Mouse (Mus musculus): ENCODE measurements around the gene Tdrd6. TPM values are rescaled to one million over a fixed set of nuclear protein-coding genes. Genes with fewer than 3 reads are reported as not detected.

The Tdrd6 gene
- total RNA-seq, 1 experiment: 0.27 TPM

DNA sequence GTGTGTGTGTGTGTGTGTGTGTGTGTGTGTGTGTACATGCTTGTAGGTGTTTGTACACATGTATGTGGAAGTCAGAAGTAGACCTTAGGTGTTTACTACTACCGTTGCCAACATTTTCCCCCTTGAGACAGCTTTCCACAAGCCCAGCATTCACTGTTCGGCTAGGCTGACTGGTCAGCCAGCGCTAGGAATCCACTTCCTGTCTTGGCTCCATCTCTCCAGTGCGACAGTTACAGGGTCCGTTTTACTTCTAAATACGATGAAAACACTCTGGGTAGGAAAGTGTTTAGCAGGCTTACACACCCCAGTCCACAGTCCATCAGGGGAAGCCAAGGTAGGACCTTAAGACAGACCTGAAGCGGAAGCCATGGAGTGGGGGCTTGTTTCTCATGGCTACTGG, 45.3 kb downstream of the Tdrd6 start:
- in situ Hi-C loops (cut with MboI; ENCODE audit: low sequenced_read_pairs in 2 of 2, unreplicated experiment in 2 of 2): no loop called here
- no peak overlapping the region for H3K9ac ChIP-seq (ENCODE audit: insufficient read depth, low read depth, low read length, poor library complexity, severe bottlenecking)
- H3K36me3 ChIP-seq (ENCODE audit: control insufficient read depth, insufficient read depth, low read length, poor library complexity, severe bottlenecking): no peaks in the 10 kb centered on the region
- no peaks in the 10 kb centered on the region for H3K4me1 ChIP-seq (ENCODE audit: control insufficient read depth in 2 of 2, insufficient read depth in 2 of 2, low read length in 2 of 2, poor library complexity in 1 of 2)
- no peak overlapping the region for H3K4me3 ChIP-seq (ENCODE audit: insufficient read depth in 1 of 2, low read depth in 1 of 2, low read length in 2 of 2, poor library complexity in 1 of 2, severe bottlenecking in 1 of 2)
- TF ChIP-seq MAFK (IDR thresholded peaks at IDR 0.05; ENCODE audit: insufficient read depth, low read depth, low read length) (no peak), CHD2 (IDR thresholded peaks at IDR 0.05; ENCODE audit: low read depth, low read length) (no peak), ZC3H11A (IDR thresholded peaks at IDR 0.05; ENCODE audit: borderline replicate concordance, low read depth, low read length) (no peak), ZNF384 (IDR thresholded peaks at IDR 0.05; ENCODE audit: low read depth, low read length) (no peak)
- H3K27ac ChIP-seq (ENCODE audit: insufficient read depth, low read depth, low read length, poor library complexity, severe bottlenecking): no peak overlapping the region
- DNase-seq (ENCODE audit: low read depth, low spot score): no peak
- no peaks in the 10 kb centered on the region for H3K9me3 ChIP-seq (ENCODE audit: control insufficient read depth, insufficient read depth, low read depth, low read length)

DNA sequence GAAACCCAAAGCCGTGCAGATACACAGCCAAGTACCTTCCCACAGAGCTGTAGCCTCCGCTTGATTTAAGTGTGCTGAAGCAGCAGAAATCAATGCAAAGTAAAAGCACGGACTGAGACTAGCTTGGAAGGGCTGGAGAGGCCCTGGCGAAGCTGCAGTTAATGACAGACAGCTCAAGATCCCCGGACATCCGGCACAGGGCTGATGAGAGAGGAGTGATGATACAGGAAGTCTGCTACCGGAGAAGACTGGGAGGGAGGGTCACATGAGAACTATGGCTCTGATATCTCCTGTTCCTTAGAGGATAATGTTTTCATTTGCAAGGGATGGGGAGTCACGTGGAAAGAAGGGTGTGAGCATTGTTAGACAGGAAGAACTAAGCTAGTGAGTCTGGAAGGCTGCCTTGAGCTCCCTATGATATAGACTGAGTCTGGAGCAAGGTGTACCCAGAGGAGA, 49.1 kb downstream of the Tdrd6 start:
- Histone ChIP-seq H3K27ac (ENCODE audit: insufficient read depth, low read depth, low read length, poor library complexity, severe bottlenecking) (no peak overlapping the region), H3K4me1 (ENCODE audit: control insufficient read depth in 2 of 2, insufficient read depth in 2 of 2, low read length in 2 of 2, poor library complexity in 1 of 2) (no peaks in the 10 kb centered on the region), H3K4me3 (ENCODE audit: insufficient read depth in 1 of 2, low read depth in 1 of 2, low read length in 2 of 2, poor library complexity in 1 of 2, severe bottlenecking in 1 of 2) (no peak overlapping the region), H3K9ac (ENCODE audit: insufficient read depth, low read depth, low read length, poor library complexity, severe bottlenecking) (no peak overlapping the region), H3K36me3 (ENCODE audit: control insufficient read depth, insufficient read depth, low read length, poor library complexity, severe bottlenecking) (no peaks in the 10 kb centered on the region), H3K9me3 (ENCODE audit: control insufficient read depth, insufficient read depth, low read depth, low read length) (no peaks in the 10 kb centered on the region)
- no peak for DNase-seq (ENCODE audit: low read depth, low spot score)
- TF ChIP-seq ZC3H11A (IDR thresholded peaks at IDR 0.05; ENCODE audit: borderline replicate concordance, low read depth, low read length) (no peak), MAFK (IDR thresholded peaks at IDR 0.05; ENCODE audit: insufficient read depth, low read depth, low read length) (no peak), HCFC1 (IDR thresholded peaks at IDR 0.05; ENCODE audit: borderline replicate concordance, insufficient read depth, low read length) (no peak), CHD2 (IDR thresholded peaks at IDR 0.05; ENCODE audit: low read depth, low read length) (no peak), ZNF384 (IDR thresholded peaks at IDR 0.05; ENCODE audit: low read depth, low read length) (no peak)
- in situ Hi-C loops (cut with MboI; ENCODE audit: low sequenced_read_pairs in 2 of 2, unreplicated experiment in 2 of 2): no loop called here

GRCm38 (mm10) chr17:43580456-43580855, 49.6 kb downstream of the Tdrd6 start:
- in situ Hi-C loops (cut with MboI; ENCODE audit: low sequenced_read_pairs in 2 of 2, unreplicated experiment in 2 of 2): no loop called here
- H3K4me3 ChIP-seq (ENCODE audit: insufficient read depth in 1 of 2, low read depth in 1 of 2, low read length in 2 of 2, poor library complexity in 1 of 2, severe bottlenecking in 1 of 2): no peak overlapping the region
- H3K4me1 ChIP-seq (ENCODE audit: control insufficient read depth in 2 of 2, insufficient read depth in 2 of 2, low read length in 2 of 2, poor library complexity in 1 of 2): no peaks in the 10 kb centered on the region
- DNase-seq (ENCODE audit: low read depth, low spot score): no peak
- no peaks in the 10 kb centered on the region for H3K36me3 ChIP-seq (ENCODE audit: control insufficient read depth, insufficient read depth, low read length, poor library complexity, severe bottlenecking)
- TF ChIP-seq ZNF384 (IDR thresholded peaks at IDR 0.05; ENCODE audit: low read depth, low read length) (no peak), CHD2 (IDR thresholded peaks at IDR 0.05; ENCODE audit: low read depth, low read length) (no peak), MAFK (IDR thresholded peaks at IDR 0.05; ENCODE audit: insufficient read depth, low read depth, low read length) (no peak), HCFC1 (IDR thresholded peaks at IDR 0.05; ENCODE audit: borderline replicate concordance, insufficient read depth, low read length) (no peak), ZC3H11A (IDR thresholded peaks at IDR 0.05; ENCODE audit: borderline replicate concordance, low read depth, low read length) (no peak)
- no peak overlapping the region for H3K9ac ChIP-seq (ENCODE audit: insufficient read depth, low read depth, low read length, poor library complexity, severe bottlenecking)
- H3K9me3 ChIP-seq (ENCODE audit: control insufficient read depth, insufficient read depth, low read depth, low read length): no peaks in the 10 kb centered on the region
- no peak overlapping the region for H3K27ac ChIP-seq (ENCODE audit: insufficient read depth, low read depth, low read length, poor library complexity, severe bottlenecking)

DNA sequence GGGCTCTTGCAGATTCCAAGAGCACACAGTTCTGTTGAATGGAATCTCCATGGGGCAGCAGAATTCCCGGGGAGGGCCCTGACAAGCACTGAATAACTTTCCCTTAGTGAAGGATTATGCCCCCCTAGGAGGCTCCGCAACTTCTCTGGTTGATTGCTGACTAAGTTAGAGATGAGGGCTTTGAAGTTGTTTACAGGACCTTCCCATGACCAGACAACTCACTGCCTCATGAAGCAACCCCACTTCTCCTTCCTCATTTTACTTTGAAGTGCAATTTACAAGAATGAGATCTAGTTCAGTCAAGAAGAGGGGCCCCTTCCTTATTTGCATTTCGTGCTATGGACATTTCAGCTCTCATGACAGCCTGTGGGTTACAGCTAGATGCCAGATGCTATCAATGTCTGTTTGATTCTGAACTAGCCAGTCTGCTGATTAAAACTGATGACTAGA, 56.5 kb downstream of the Tdrd6 start:
- no peak for DNase-seq (ENCODE audit: low read depth, low spot score)
- Histone ChIP-seq H3K4me1 (ENCODE audit: control insufficient read depth in 2 of 2, insufficient read depth in 2 of 2, low read length in 2 of 2, poor library complexity in 1 of 2) (peaks cover 0 to 5% of the 10 kb centered on the region in 2 experiments; a peak in 1 of 4 replicates), H3K9ac (ENCODE audit: insufficient read depth, low read depth, low read length, poor library complexity, severe bottlenecking) (no peak overlapping the region), H3K27ac (ENCODE audit: insufficient read depth, low read depth, low read length, poor library complexity, severe bottlenecking) (no peak overlapping the region), H3K4me3 (ENCODE audit: insufficient read depth in 1 of 2, low read depth in 1 of 2, low read length in 2 of 2, poor library complexity in 1 of 2, severe bottlenecking in 1 of 2) (no peak overlapping the region), H3K36me3 (ENCODE audit: control insufficient read depth, insufficient read depth, low read length, poor library complexity, severe bottlenecking) (no peaks in the 10 kb centered on the region), H3K9me3 (ENCODE audit: control insufficient read depth, insufficient read depth, low read depth, low read length) (no peaks in the 10 kb centered on the region)
- in situ Hi-C loops (cut with MboI; ENCODE audit: low sequenced_read_pairs in 2 of 2, unreplicated experiment in 2 of 2): no loop called here
- TF ChIP-seq HCFC1 (IDR thresholded peaks at IDR 0.05; ENCODE audit: borderline replicate concordance, insufficient read depth, low read length): no peak
- no peak for TF ChIP-seq ZNF384 (IDR thresholded peaks at IDR 0.05; ENCODE audit: low read depth, low read length)
- TF ChIP-seq CHD2 (IDR thresholded peaks at IDR 0.05; ENCODE audit: low read depth, low read length): no peak
- TF ChIP-seq ZC3H11A (IDR thresholded peaks at IDR 0.05; ENCODE audit: borderline replicate concordance, low read depth, low read length): no peak
- no peak for TF ChIP-seq MAFK (IDR thresholded peaks at IDR 0.05; ENCODE audit: insufficient read depth, low read depth, low read length)

GRCm38 (mm10) chr17:43569287-43569686, 60.8 kb downstream of the Tdrd6 start:
- no peaks in the 10 kb centered on the region for H3K9me3 ChIP-seq (ENCODE audit: control insufficient read depth, insufficient read depth, low read depth, low read length)
- in situ Hi-C loops (cut with MboI; ENCODE audit: low sequenced_read_pairs in 2 of 2, unreplicated experiment in 2 of 2): no loop called here

More at GRCm38 (mm10) chr17:43569287-43569686, 60.8 kb downstream of the Tdrd6 start:
- DNase-seq (ENCODE audit: low read depth, low spot score): no peak
- no peak for TF ChIP-seq ZC3H11A (IDR thresholded peaks at IDR 0.05; ENCODE audit: borderline replicate concordance, low read depth, low read length)
- TF ChIP-seq CHD2 (IDR thresholded peaks at IDR 0.05; ENCODE audit: low read depth, low read length): no peak
- TF ChIP-seq ZNF384 (IDR thresholded peaks at IDR 0.05; ENCODE audit: low read depth, low read length): no peak
- no peak for TF ChIP-seq HCFC1 (IDR thresholded peaks at IDR 0.05; ENCODE audit: borderline replicate concordance, insufficient read depth, low read length)
- TF ChIP-seq MAFK (IDR thresholded peaks at IDR 0.05; ENCODE audit: insufficient read depth, low read depth, low read length): no peak
- no peaks in the 10 kb centered on the region for H3K36me3 ChIP-seq (ENCODE audit: control insufficient read depth, insufficient read depth, low read length, poor library complexity, severe bottlenecking)
- H3K4me1 ChIP-seq (ENCODE audit: control insufficient read depth in 2 of 2, insufficient read depth in 2 of 2, low read length in 2 of 2, poor library complexity in 1 of 2): peaks cover 0 to 8% of the 10 kb centered on the region in 2 experiments; a peak in 2 of 4 replicates
- no peak overlapping the region for H3K4me3 ChIP-seq (ENCODE audit: insufficient read depth in 1 of 2, low read depth in 1 of 2, low read length in 2 of 2, poor library complexity in 1 of 2, severe bottlenecking in 1 of 2)
- no peak overlapping the region for H3K9ac ChIP-seq (ENCODE audit: insufficient read depth, low read depth, low read length, poor library complexity, severe bottlenecking)
- H3K27ac ChIP-seq (ENCODE audit: insufficient read depth, low read depth, low read length, poor library complexity, severe bottlenecking): no peak overlapping the region

Data from ES-E14 (cell line).